ENCODE assay signal across 22 mouse cellular contexts in genomic region chr10:13850071-13850470, GRCm38 (mm10). TPM values are rescaled to one million over a fixed set of nuclear protein-coding genes. Genes with fewer than 3 reads are reported as not detected.
DNase-seq lines count a peak whose midpoint lies in the region; ATAC-seq and TF ChIP-seq lines count a peak whose summit lies in the region.
"Had no signal": no experiment of that assay in that cellular context is flagged by ENCODE, and none has a peak within 500 bp of the region (broad histone marks: within the 10 kb centered on the region; RNA-seq: fewer than 3 reads in every experiment).

No protein-coding gene starts in this region.

- no peak overlapping the region for H3K27ac ChIP-seq in forebrain, embryonic 12.5 days
- H3K27ac ChIP-seq in forebrain, postnatal 0 days (ENCODE audit: low read depth, low read length), result no peak overlapping the region
- peak overlapping the region; percentile 21; the same call in 1 of the 2 replicates for H3K27ac ChIP-seq in layer of hippocampus, adult 2 months
- no peak overlapping the region for H3K27ac ChIP-seq in intestine, embryonic 15.5 days
- H3K27ac ChIP-seq: liver, embryonic 13.5 days; midbrain, embryonic 12.5 days; stomach, embryonic 15.5 days had no signal

- no peaks in the 10 kb centered on the region for H3K9me3 ChIP-seq in forebrain, embryonic 12.5 days
- H3K9me3 ChIP-seq in forebrain, postnatal 0 days (ENCODE audit: low read length), result no peaks in the 10 kb centered on the region
- no peaks in the 10 kb centered on the region for H3K9me3 ChIP-seq in intestine, embryonic 15.5 days
- H3K9me3 ChIP-seq: liver, embryonic 13.5 days; midbrain, embryonic 12.5 days; stomach, embryonic 15.5 days had no signal

- H3K9ac ChIP-seq in forebrain, embryonic 12.5 days, result no peak overlapping the region
- no peak overlapping the region for H3K9ac ChIP-seq in forebrain, postnatal 0 days
- H3K9ac ChIP-seq in intestine, embryonic 15.5 days, result no peak overlapping the region
- H3K9ac ChIP-seq: heart, embryonic 12.5 days; liver, embryonic 13.5 days; midbrain, embryonic 12.5 days; stomach, embryonic 15.5 days had no signal

- no peak overlapping the region for H3K4me2 ChIP-seq in forebrain, embryonic 12.5 days
- no peak overlapping the region for H3K4me2 ChIP-seq in forebrain, postnatal 0 days (ENCODE audit: low read depth)
- H3K4me2 ChIP-seq in intestine, embryonic 15.5 days (replicated peaks), result no peak overlapping the region
- H3K4me2 ChIP-seq: heart, embryonic 12.5 days; liver, embryonic 13.5 days; midbrain, embryonic 12.5 days; stomach, embryonic 15.5 days had no signal

- no peak overlapping the region for H3K4me3 ChIP-seq in forebrain, embryonic 12.5 days (replicated peaks)
- no peak overlapping the region for H3K4me3 ChIP-seq in forebrain, postnatal 0 days (ENCODE audit: low read depth, low read length)
- H3K4me3 ChIP-seq in layer of hippocampus, adult 2 months, result no peak overlapping the region
- no peak overlapping the region for H3K4me3 ChIP-seq in intestine, embryonic 15.5 days (replicated peaks)
- H3K4me3 ChIP-seq: heart, embryonic 12.5 days; liver, embryonic 13.5 days; midbrain, embryonic 12.5 days; stomach, embryonic 15.5 days had no signal

- 15% methylated on average over 3 of the region's 3 CpGs for WGBS in forebrain, embryonic 12.5 days
- 14% methylated on average over 3 of the region's 3 CpGs for WGBS in forebrain, postnatal 0 days
- WGBS in intestine, embryonic 15.5 days, result 36% methylated on average over 3 of the region's 3 CpGs

- no peak for DNase-seq in forebrain, postnatal 0 days
- no peak for DNase-seq in layer of hippocampus, adult 2 months (ENCODE audit: low spot score in 2 of 2)
- no peak for DNase-seq in layer of hippocampus, adult 8-10 months (ENCODE audit: low spot score in 2 of 2)
- DNase-seq in brain, embryonic 14.5 days (ENCODE audit: low read depth), result peak; percentile 41
- no peak for DNase-seq in heart, adult 8-10 months (ENCODE audit: low spot score)
- DNase-seq in kidney, adult 8-10 months, result no peak
- DNase-seq: adrenal gland, postnatal 36 days; cerebellum, adult 11-12 months; cerebellum, postnatal 14 days; heart, postnatal 10 days; kidney, adult 9 months; kidney, postnatal 14 days; liver, embryonic 13.5 days; lung, adult 2 months; lung, postnatal 14 days; thymus, postnatal 25 days had no signal

- no peak for TF ChIP-seq POLR2A in brain, embryonic 14.5 days (IDR thresholded peaks at IDR 0.05; ENCODE audit: borderline replicate concordance, extremely low read depth, insufficient read depth, insufficient read length, poor library complexity, severe bottlenecking)

- no peaks in the 10 kb centered on the region for H3K36me3 ChIP-seq in forebrain, embryonic 12.5 days (replicated peaks)
- H3K36me3 ChIP-seq in forebrain, postnatal 0 days (ENCODE audit: insufficient read depth), result no peaks in the 10 kb centered on the region; the same call in 1 of the 2 replicates
- H3K36me3 ChIP-seq in intestine, embryonic 15.5 days, result no peaks in the 10 kb centered on the region
- H3K36me3 ChIP-seq: liver, embryonic 13.5 days; midbrain, embryonic 12.5 days; stomach, embryonic 15.5 days had no signal

- no peaks in the 10 kb centered on the region for H3K27me3 ChIP-seq in forebrain, embryonic 12.5 days
- H3K27me3 ChIP-seq in forebrain, postnatal 0 days (ENCODE audit: insufficient read depth, low read length), result no peaks in the 10 kb centered on the region
- H3K27me3 ChIP-seq in intestine, embryonic 15.5 days (replicated peaks), result no peaks in the 10 kb centered on the region
- H3K27me3 ChIP-seq: heart, embryonic 12.5 days; liver, embryonic 13.5 days; midbrain, embryonic 12.5 days; stomach, embryonic 15.5 days had no signal

- peak; percentile 52 for ATAC-seq in forebrain, embryonic 12.5 days (ENCODE audit: low FRiP score)
- ATAC-seq in forebrain, postnatal 0 days, result no peak
- ATAC-seq in intestine, embryonic 15.5 days, result peak; percentile 83
- ATAC-seq: CD4-positive, CD25-positive, alpha-beta regulatory T cell, adult 4 months had no signal

- peaks cover 10% of the 10 kb centered on the region; the same call in 1 of the 2 replicates for H3K4me1 ChIP-seq in forebrain, embryonic 12.5 days
- no peaks in the 10 kb centered on the region for H3K4me1 ChIP-seq in forebrain, postnatal 0 days (ENCODE audit: insufficient read depth)
- H3K4me1 ChIP-seq in intestine, embryonic 15.5 days (replicated peaks), result no peaks in the 10 kb centered on the region
- H3K4me1 ChIP-seq: liver, embryonic 13.5 days; stomach, embryonic 15.5 days had no signal

- no peak for TF ChIP-seq CTCF in forebrain, postnatal 0 days (IDR thresholded peaks at IDR 0.05; ENCODE audit: low read depth)
- no peak for TF ChIP-seq CTCF in layer of hippocampus, adult 2 months (conservative IDR thresholded peaks at IDR 0.05)
- no peak for TF ChIP-seq CTCF in brain, embryonic 14.5 days (IDR thresholded peaks at IDR 0.05; ENCODE audit: borderline replicate concordance, extremely low read depth, insufficient read depth, insufficient read length)

RNA-seq across cellular contexts. Expression of gene Aig1, which starts 18.7 kb away (rescaled TPM):
- polyA plus RNA-seq in forebrain, embryonic 12.5 days (2016; fragmentation: Nextera tagmentation; extraction: Ambion mirVana), result 29.2 and 30.9 TPM in 2 replicates
- total RNA-seq in forebrain, postnatal 0 days (2014; rRNA removed), result 103 and 129 TPM in 2 replicates
- 79.9 and 98.2 TPM in 2 replicates for polyA plus RNA-seq in forebrain, postnatal 0 days (2015; fragmentation: Nextera tagmentation; extraction: Ambion mirVana)
- total RNA-seq in layer of hippocampus, adult 2 months (2021), result 10 to 100 TPM; 57.3 to 61.1 TPM
- 10 to 100 TPM; 63.9 to 68.9 (median 67.7) TPM for total RNA-seq in layer of hippocampus, adult 8-10 months (2022)
- 47.5 and 51.4 TPM in 2 replicates for polyA plus RNA-seq in brain, embryonic 14.5 days (2012; rRNA removed)
- polyA plus RNA-seq in intestine, embryonic 15.5 days (2015; fragmentation: Nextera tagmentation; extraction: Ambion mirVana), result 82.3 and 90.4 TPM in 2 replicates
- total RNA-seq in heart, adult 8-10 months (2022), result 10 to 100 TPM; 58.1 to 65.1 (median 58.9) TPM
